Mouse (Mus musculus) limb, embryonic 13.5 days (tissue): ENCODE measurements at regions not wholly inside any gene's neighbourhood (a gene's known extent, or its start where the extent isn't known, plus 50 kb on each side); places are given as distances from the start of the nearest gene placed in this dataset.

Experiments used
- ATAC-seq: fragments of 200-750 bp; cut with Nextera tagmentation; 2 replicates; pipeline ENCODE4 v1.8.0; 2017; ENCODE audit warnings: low read depth, moderate number of reproducible peaks, moderate TSS enrichment; ENCODE audit not compliant: low FRiP score
- H3K27ac ChIP-seq: fragments of 300-500 bp; sonication (generic); 2 replicates; pipeline ENCODE4 v1.5.1; 2015; ENCODE audit warnings: inconsistent platforms, mild to moderate bottlenecking, moderate library complexity
- H3K27me3 ChIP-seq: fragments of 300-500 bp; sonication (generic); 2 replicates; pipeline ENCODE4 v1.6.1; 2015; ENCODE audit warnings: mild to moderate bottlenecking, inconsistent platforms
- H3K36me3 ChIP-seq: fragments of 300-500 bp; sonication (generic); 2 replicates; pipeline ENCODE4 v1.6.1; 2015; ENCODE audit warnings: inconsistent platforms, mild to moderate bottlenecking, moderate library complexity
- H3K4me1 ChIP-seq: fragments of 300-500 bp; sonication (generic); 2 replicates; pipeline ENCODE4 v1.6.1; 2015; ENCODE audit warnings: inconsistent platforms
- H3K4me2 ChIP-seq: fragments of 300-500 bp; sonication (generic); replicated peaks from 2 replicates; pipeline ENCODE4 v1.6.1; 2015; ENCODE audit warnings: inconsistent platforms, mild to moderate bottlenecking, moderate library complexity
- H3K4me3 ChIP-seq: fragments of 300-500 bp; sonication (generic); 2 replicates; pipeline ENCODE4 v1.5.1; 2015; ENCODE audit warnings: moderate library complexity, mild to moderate bottlenecking, inconsistent platforms
- H3K9ac ChIP-seq: fragments of 300-500 bp; sonication (generic); 2 replicates; pipeline ENCODE4 v1.6.1; 2015; ENCODE audit warnings: mild to moderate bottlenecking, inconsistent platforms
- H3K9me3 ChIP-seq: fragments of 300-500 bp; sonication (generic); 2 replicates; pipeline ENCODE4 v1.6.1; 2016; ENCODE audit warnings: inconsistent platforms
- WGBS: fragments of 180-500 bp; shearing (Covaris S2); methylation state at CpG from one replicate; pipeline ENCODE4 v1.1.7; 2015; 5-methylcytosine and 5-hydroxymethylcytosine counted together

GRCm38 (mm10) chr4:152731988-152732387, 254.3 kb upstream of the Kcnab2 start:
- Histone ChIP-seq H3K4me2 (no peak overlapping the region), H3K27me3 (peaks cover 11% of the 10 kb centered on the region; the same call in 1 of the 2 replicates), H3K27ac (no peak overlapping the region), H3K36me3 (no peaks in the 10 kb centered on the region), H3K9ac (no peak overlapping the region), H3K4me1 (no peaks in the 10 kb centered on the region), H3K4me3 (no peak overlapping the region), H3K9me3 (no peaks in the 10 kb centered on the region)
- 74% methylated on average over 10 of the region's 10 CpGs for WGBS
- no peak for ATAC-seq

GRCm38 (mm10) chr4:152731082-152731720, 253.5 kb upstream of the Kcnab2 start:
- 68% methylated on average over 10 of the region's 10 CpGs for WGBS
- ATAC-seq = no peak

GRCm38 (mm10) chr4:152729421-152729820, 251.8 kb upstream of the Kcnab2 start:
- H3K4me1 ChIP-seq = peaks cover 18% of the 10 kb centered on the region
- no peak overlapping the region for H3K9ac ChIP-seq
- H3K36me3 ChIP-seq = no peaks in the 10 kb centered on the region
- no peak overlapping the region for H3K4me2 ChIP-seq
- H3K9me3 ChIP-seq = no peaks in the 10 kb centered on the region
- H3K4me3 ChIP-seq = no peak overlapping the region
- H3K27me3 ChIP-seq = peaks cover 16% of the 10 kb centered on the region; the same call in 1 of the 2 replicates
- no peak overlapping the region for H3K27ac ChIP-seq
- 84% methylated on average over 6 of the region's 6 CpGs for WGBS
- no peak for ATAC-seq

More at GRCm38 (mm10) chr4:152731082-152731720, 253.5 kb upstream of the Kcnab2 start:
- no peak overlapping the region for H3K27ac ChIP-seq
- no peak overlapping the region for H3K4me2 ChIP-seq
- H3K27me3 ChIP-seq = peaks cover 11% of the 10 kb centered on the region; the same call in 1 of the 2 replicates
- no peak overlapping the region for H3K4me3 ChIP-seq
- H3K9ac ChIP-seq = no peak overlapping the region
- H3K36me3 ChIP-seq = no peaks in the 10 kb centered on the region
- no peaks in the 10 kb centered on the region for H3K9me3 ChIP-seq
- H3K4me1 ChIP-seq = peaks cover 2% of the 10 kb centered on the region

GRCm38 (mm10) chr4:152725881-152726280, 248.2 kb upstream of the Kcnab2 start:
- ATAC-seq = no peak
- H3K9me3 ChIP-seq = no peaks in the 10 kb centered on the region
- H3K4me2 ChIP-seq = no peak overlapping the region; the same call in 1 of the 2 replicates
- no peaks in the 10 kb centered on the region for H3K36me3 ChIP-seq
- peaks cover 36% of the 10 kb centered on the region for H3K27me3 ChIP-seq
- H3K27ac ChIP-seq = no peak overlapping the region
- H3K9ac ChIP-seq = no peak overlapping the region
- H3K4me1 ChIP-seq = peaks cover 24% of the 10 kb centered on the region
- no peak overlapping the region for H3K4me3 ChIP-seq
- WGBS = 16% methylated on average over 5 of the region's 5 CpGs

GRCm38 (mm10) chr4:152725423-152725822, 247.8 kb upstream of the Kcnab2 start:
- Histone ChIP-seq H3K4me2 (no peak overlapping the region; the same call in 1 of the 2 replicates), H3K9me3 (no peaks in the 10 kb centered on the region), H3K9ac (no peak overlapping the region), H3K27me3 (peaks cover 36% of the 10 kb centered on the region), H3K36me3 (no peaks in the 10 kb centered on the region), H3K4me3 (no peak overlapping the region), H3K4me1 (peaks cover 24% of the 10 kb centered on the region), H3K27ac (no peak overlapping the region)
- WGBS = 26% methylated on average over 6 of the region's 6 CpGs
- ATAC-seq = no peak

GRCm38 (mm10) chr4:152724741-152725140, 247.1 kb upstream of the Kcnab2 start:
- Histone ChIP-seq H3K27me3 (peaks cover 36% of the 10 kb centered on the region), H3K4me2 (no peak overlapping the region), H3K4me3 (no peak overlapping the region), H3K9me3 (no peaks in the 10 kb centered on the region), H3K9ac (no peak overlapping the region), H3K27ac (no peak overlapping the region), H3K4me1 (peaks cover 24% of the 10 kb centered on the region), H3K36me3 (no peaks in the 10 kb centered on the region)
- ATAC-seq = no peak
- 56% methylated on average over 7 of the region's 7 CpGs for WGBS

- ATAC-seq = no peak
- WGBS = 74% methylated on average over 10 of the region's 10 CpGs
Measured at GRCm38 (mm10) chr4:152724026-152724425, 246.4 kb upstream of the Kcnab2 start.

GRCm38 (mm10) chr4:152720528-152720927, 242.9 kb upstream of the Kcnab2 start:
- no peak for ATAC-seq
- H3K9ac ChIP-seq = no peak overlapping the region
- H3K9me3 ChIP-seq = no peaks in the 10 kb centered on the region
- no peak overlapping the region for H3K27ac ChIP-seq
- no peak overlapping the region for H3K4me2 ChIP-seq
- H3K4me1 ChIP-seq = peaks cover 16% of the 10 kb centered on the region
- 88% methylated on average over 8 of the region's 8 CpGs for WGBS
- peaks cover 28% of the 10 kb centered on the region for H3K27me3 ChIP-seq
- no peaks in the 10 kb centered on the region for H3K36me3 ChIP-seq
- H3K4me3 ChIP-seq = no peak overlapping the region

More at GRCm38 (mm10) chr4:152724026-152724425, 246.4 kb upstream of the Kcnab2 start:
- H3K9me3 ChIP-seq = no peaks in the 10 kb centered on the region
- H3K36me3 ChIP-seq = no peaks in the 10 kb centered on the region
- H3K27ac ChIP-seq = no peak overlapping the region
- H3K9ac ChIP-seq = no peak overlapping the region
- no peak overlapping the region for H3K4me2 ChIP-seq
- H3K4me1 ChIP-seq = peaks cover 24% of the 10 kb centered on the region
- peaks cover 31% of the 10 kb centered on the region for H3K27me3 ChIP-seq
- no peak overlapping the region for H3K4me3 ChIP-seq

- H3K9ac ChIP-seq = no peak overlapping the region
- no peak for ATAC-seq
- 69% methylated on average over 15 of the region's 15 CpGs for WGBS
- H3K27ac ChIP-seq = no peak overlapping the region
- peaks cover 26% of the 10 kb centered on the region for H3K27me3 ChIP-seq
- H3K36me3 ChIP-seq = no peaks in the 10 kb centered on the region
- H3K4me2 ChIP-seq = no peak overlapping the region
- no peak overlapping the region for H3K4me3 ChIP-seq
- H3K9me3 ChIP-seq = no peaks in the 10 kb centered on the region; the same call in 1 of the 2 replicates
- H3K4me1 ChIP-seq = peaks cover 7% of the 10 kb centered on the region
Measured at GRCm38 (mm10) chr4:152719416-152720127, 241.9 kb upstream of the Kcnab2 start.

GRCm38 (mm10) chr4:152710339-152710738, 232.7 kb upstream of the Kcnab2 start:
- Histone ChIP-seq H3K4me3 (no peak overlapping the region), H3K27ac (no peak overlapping the region), H3K4me2 (no peak overlapping the region), H3K4me1 (no peaks in the 10 kb centered on the region), H3K9me3 (no peaks in the 10 kb centered on the region; the same call in 1 of the 2 replicates), H3K36me3 (no peaks in the 10 kb centered on the region), H3K9ac (no peak overlapping the region), H3K27me3 (peaks cover 8% of the 10 kb centered on the region; the same call in 1 of the 2 replicates)
- no peak for ATAC-seq
- 88% methylated on average over 5 of the region's 5 CpGs for WGBS

- Histone ChIP-seq H3K27me3 (peaks cover 8% of the 10 kb centered on the region; the same call in 1 of the 2 replicates), H3K4me2 (no peak overlapping the region), H3K9me3 (peaks cover 4% of the 10 kb centered on the region; the same call in 1 of the 2 replicates), H3K27ac (no peak overlapping the region), H3K36me3 (no peaks in the 10 kb centered on the region), H3K9ac (no peak overlapping the region), H3K4me1 (no peaks in the 10 kb centered on the region), H3K4me3 (no peak overlapping the region)
- WGBS = 76% methylated on average over 7 of the region's 7 CpGs
- ATAC-seq = no peak
Measured at GRCm38 (mm10) chr4:152700217-152700616, 222.5 kb upstream of the Kcnab2 start.

GRCm38 (mm10) chr4:152697247-152697960, 219.7 kb upstream of the Kcnab2 start:
- 0 out of 2 replicates have a peak, but pooled peaks cover 6% of the 10 kb centered on the region for H3K27me3 ChIP-seq
- H3K27ac ChIP-seq = no peak overlapping the region
- peaks cover 4% of the 10 kb centered on the region; the same call in 1 of the 2 replicates for H3K9me3 ChIP-seq
- no peak overlapping the region for H3K4me3 ChIP-seq
- H3K36me3 ChIP-seq = no peaks in the 10 kb centered on the region
- H3K4me1 ChIP-seq = no peaks in the 10 kb centered on the region
- ATAC-seq = no peak
- 53% methylated on average over 22 of the region's 22 CpGs for WGBS
- no peak overlapping the region for H3K4me2 ChIP-seq
- H3K9ac ChIP-seq = no peak overlapping the region
